Mouse (Mus musculus) embryonic facial prominence, embryonic 15.5 days (tissue): ENCODE measurements around the gene Gapt. TPM values are rescaled to one million over a fixed set of nuclear protein-coding genes. Genes with fewer than 3 reads are reported as not detected.
"Not testable (repeated sequence)": the region's sequence is repeated elsewhere in the genome, so short reads cannot be mapped to it uniquely, and the experiment has no call there.

Source experiments
- ATAC-seq: fragments of 200-750 bp; cut with Nextera tagmentation; 2 replicates; pipeline ENCODE4 v1.8.0; 2017; ENCODE audit warnings: low read depth, moderate TSS enrichment; ENCODE audit not compliant: insufficient number of reproducible peaks, low FRiP score, low TSS enrichment
- H3K27ac ChIP-seq: fragments of 300-500 bp; sonication (generic); replicated peaks from 2 replicates; pipeline ENCODE4 v1.5.1; 2015; ENCODE audit warnings: mild to moderate bottlenecking, inconsistent platforms
- H3K27me3 ChIP-seq: fragments of 300-500 bp; sonication (generic); 2 replicates; pipeline ENCODE4 v1.6.1; 2015; ENCODE audit warnings: inconsistent platforms
- H3K36me3 ChIP-seq: fragments of 300-500 bp; sonication (generic); 2 replicates; pipeline ENCODE4 v1.6.1; 2015; ENCODE audit warnings: mild to moderate bottlenecking, inconsistent platforms
- H3K4me1 ChIP-seq: fragments of 300-500 bp; sonication (generic); 2 replicates; pipeline ENCODE4 v1.6.1; 2015; ENCODE audit warnings: inconsistent platforms
- H3K4me2 ChIP-seq: fragments of 300-500 bp; sonication (generic); replicated peaks from 2 replicates; pipeline ENCODE4 v1.6.1; 2015; ENCODE audit warnings: mild to moderate bottlenecking, inconsistent platforms
- H3K4me3 ChIP-seq: fragments of 300-500 bp; sonication (generic); replicated peaks from 2 replicates; pipeline ENCODE4 v1.5.1; 2015; ENCODE audit warnings: mild to moderate bottlenecking, inconsistent platforms
- H3K9ac ChIP-seq: fragments of 300-500 bp; sonication (generic); 2 replicates; pipeline ENCODE4 v1.6.1; 2015; ENCODE audit warnings: inconsistent platforms
- H3K9me3 ChIP-seq: fragments of 300-500 bp; sonication (generic); replicated peaks from 2 replicates; pipeline ENCODE4 v1.6.1; 2016; ENCODE audit warnings: inconsistent platforms
- WGBS: fragments of 180-500 bp; shearing (Covaris S2); methylation state at CpG from one replicate; pipeline ENCODE4 v1.1.7; 2015; 5-methylcytosine and 5-hydroxymethylcytosine counted together
- polyA plus RNA-seq: library from polyadenylated mRNA; unstranded; fragments of >200 nt; fragmentation: Nextera tagmentation; extraction: Ambion mirVana; gene quantifications from 2 replicates; pipeline ENCODE4 v1.2.1, GENCODE M21; 2015

Gene Gapt
- polyA plus RNA-seq, 1 experiment from 2014 or later = 0.55 TPM

GRCm38 (mm10) chr13:110394291-110395178 is 37.5 kb upstream of the Gapt start, which contains the start of gene Plk2:
Gene Plk2 (plus strand): TSS chr13:110395046.
- Histone ChIP-seq H3K9ac (peak within 1 kb of the TSS; percentile 88), H3K27me3 (no peaks in the 10 kb centered on the region), H3K4me2 (peak within 1 kb of the TSS; percentile 100), H3K27ac (peak within 1 kb of the TSS; percentile 92), H3K36me3 (peaks cover 21% of the 10 kb centered on the region), H3K9me3 (0 out of 2 replicates have a peak, but pooled peaks cover 4% of the 10 kb centered on the region), H3K4me1 (peaks cover 14% of the 10 kb centered on the region; the same call in 1 of the 2 replicates), H3K4me3 (peak within 1 kb of the TSS; percentile 81)
- ATAC-seq = peak; percentile 94
- under 1% methylated on average over 71 of the region's 71 CpGs for WGBS

GRCm38 (mm10) chr13:110392631-110393030 is 35.6 kb upstream of the Gapt start:
- Histone ChIP-seq H3K27ac (no peak overlapping the region), H3K4me3 (no peak overlapping the region), H3K27me3 (no peaks in the 10 kb centered on the region), H3K4me1 (peaks cover 6% of the 10 kb centered on the region; the same call in 1 of the 2 replicates), H3K9ac (no peak overlapping the region), H3K9me3 (no peaks in the 10 kb centered on the region), H3K4me2 (no peak overlapping the region), H3K36me3 (peaks cover 2% of the 10 kb centered on the region)
- 43% methylated on average over 3 of the region's 3 CpGs for WGBS
- no peak for ATAC-seq

- Histone ChIP-seq H3K27ac (no peak overlapping the region), H3K36me3 (no peaks in the 10 kb centered on the region), H3K9ac (no peak overlapping the region), H3K4me1 (0 out of 2 replicates have a peak, but pooled peaks cover 6% of the 10 kb centered on the region), H3K4me3 (no peak overlapping the region), H3K9me3 (no peaks in the 10 kb centered on the region), H3K27me3 (no peaks in the 10 kb centered on the region), H3K4me2 (no peak overlapping the region)
- no peak for ATAC-seq
- 15% methylated on average over 8 of the region's 8 CpGs for WGBS
These were observed 35.2 kb upstream of the Gapt start for GRCm38 (mm10) chr13:110392210-110392609.

- Histone ChIP-seq H3K27me3 (no peaks in the 10 kb centered on the region), H3K9ac (no peak overlapping the region), H3K9me3 (no peaks in the 10 kb centered on the region), H3K27ac (no peak overlapping the region), H3K36me3 (no peaks in the 10 kb centered on the region), H3K4me3 (no peak overlapping the region), H3K4me1 (no peaks in the 10 kb centered on the region), H3K4me2 (no peak overlapping the region)
- WGBS = 73% methylated on average over 6 of the region's 6 CpGs
- no peak for ATAC-seq
These were observed 27.5 kb upstream of the Gapt start for GRCm38 (mm10) chr13:110384514-110384913.

- no peak overlapping the region for H3K9ac ChIP-seq
- H3K9me3 ChIP-seq = no peaks in the 10 kb centered on the region
- H3K4me1 ChIP-seq = no peaks in the 10 kb centered on the region
- no peaks in the 10 kb centered on the region for H3K27me3 ChIP-seq
- 20% methylated on average over 5 of the region's 5 CpGs for WGBS
- H3K27ac ChIP-seq = no peak overlapping the region
- no peaks in the 10 kb centered on the region for H3K36me3 ChIP-seq
- no peak for ATAC-seq
- H3K4me2 ChIP-seq = no peak overlapping the region
- no peak overlapping the region for H3K4me3 ChIP-seq
These were observed 25.5 kb upstream of the Gapt start for GRCm38 (mm10) chr13:110382447-110382901.

GRCm38 (mm10) chr13:110369673-110370072 is 12.7 kb upstream of the Gapt start:
- no peak overlapping the region for H3K27ac ChIP-seq
- no peaks in the 10 kb centered on the region for H3K27me3 ChIP-seq
- no peaks in the 10 kb centered on the region for H3K36me3 ChIP-seq
- no peaks in the 10 kb centered on the region for H3K9me3 ChIP-seq
- no peak for ATAC-seq
- no peaks in the 10 kb centered on the region for H3K4me1 ChIP-seq
- no peak overlapping the region for H3K4me2 ChIP-seq
- no peak overlapping the region for H3K4me3 ChIP-seq
- WGBS = 94% methylated on average over 1 of the region's 1 CpGs
- no peak overlapping the region for H3K9ac ChIP-seq

GRCm38 (mm10) chr13:110368556-110369040 is 11.6 kb upstream of the Gapt start:
- ATAC-seq, H3K36me3 ChIP-seq, H3K9me3 ChIP-seq, H3K27me3 ChIP-seq, H3K4me1 ChIP-seq, H3K9ac ChIP-seq, H3K4me2 ChIP-seq, H3K4me3 ChIP-seq, H3K27ac ChIP-seq: not testable (repeated sequence)
- WGBS = 46% methylated on average over 6 of the region's 6 CpGs

GRCm38 (mm10) chr13:110367961-110368555 is 11.1 kb upstream of the Gapt start:
- Histone ChIP-seq H3K36me3 (no peaks in the 10 kb centered on the region), H3K9ac (no peak overlapping the region), H3K4me1 (no peaks in the 10 kb centered on the region), H3K9me3 (no peaks in the 10 kb centered on the region), H3K4me2 (no peak overlapping the region), H3K27ac (no peak overlapping the region), H3K4me3 (no peak overlapping the region), H3K27me3 (no peaks in the 10 kb centered on the region)
- ATAC-seq = no peak
- 90% methylated on average over 3 of the region's 3 CpGs for WGBS

GRCm38 (mm10) chr13:110366477-110366876 is 9.5 kb upstream of the Gapt start:
- H3K4me3 ChIP-seq = no peak overlapping the region
- H3K27ac ChIP-seq = no peak overlapping the region
- no peaks in the 10 kb centered on the region for H3K9me3 ChIP-seq
- no peak for ATAC-seq
- WGBS = 94% methylated on average over 3 of the region's 3 CpGs
- H3K4me1 ChIP-seq = no peaks in the 10 kb centered on the region
- H3K9ac ChIP-seq = no peak overlapping the region
- H3K36me3 ChIP-seq = no peaks in the 10 kb centered on the region
- H3K4me2 ChIP-seq = no peak overlapping the region
- H3K27me3 ChIP-seq = no peaks in the 10 kb centered on the region

- Histone ChIP-seq H3K4me2 (no peak overlapping the region), H3K36me3 (no peaks in the 10 kb centered on the region), H3K4me1 (no peaks in the 10 kb centered on the region), H3K4me3 (no peak overlapping the region), H3K9me3 (no peaks in the 10 kb centered on the region), H3K27me3 (no peaks in the 10 kb centered on the region), H3K9ac (no peak overlapping the region), H3K27ac (no peak overlapping the region)
- ATAC-seq = no peak
- WGBS = 82% methylated on average over 6 of the region's 6 CpGs
These were observed 6.7 kb upstream of the Gapt start for GRCm38 (mm10) chr13:110363722-110364121.

- ATAC-seq = no peak
- H3K4me2 ChIP-seq = no peak overlapping the region
- H3K4me3 ChIP-seq = no peak overlapping the region
- no peak overlapping the region for H3K27ac ChIP-seq
- H3K9ac ChIP-seq = no peak overlapping the region
- no peaks in the 10 kb centered on the region for H3K9me3 ChIP-seq
- no peaks in the 10 kb centered on the region for H3K27me3 ChIP-seq
- no peaks in the 10 kb centered on the region for H3K36me3 ChIP-seq
- WGBS = 86% methylated on average over 6 of the region's 6 CpGs
- H3K4me1 ChIP-seq = no peaks in the 10 kb centered on the region
These were observed 5.9 kb downstream of the Gapt start for GRCm38 (mm10) chr13:110351051-110351450.
